Mouse (Mus musculus): Measurements from ENCODE around the gene Ppp1r36.
"Not testable (repeated sequence)": the region's sequence is repeated elsewhere in the genome, so short reads cannot be mapped to it uniquely, and the experiment has no call there.

- not testable (repeated sequence) for TF ChIP-seq CHD2 (IDR thresholded peaks at IDR 0.05; ENCODE audit: low read length); POLR2A (IDR thresholded peaks at IDR 0.05; ENCODE audit: low read depth, low read length); ZMIZ1 (IDR thresholded peaks at IDR 0.05; ENCODE audit: low read depth, low read length); CTCF (conservative IDR thresholded peaks at IDR 0.05 in 1 of 2, IDR thresholded peaks at IDR 0.05 in 1 of 2; ENCODE audit: low read depth in 2 of 2, low read length in 2 of 2); TCF12 (IDR thresholded peaks at IDR 0.05; ENCODE audit: low read depth, low read length); EP300 (IDR thresholded peaks at IDR 0.05; ENCODE audit: low read length); MAZ (IDR thresholded peaks at IDR 0.05; ENCODE audit: low read depth, low read length)
These were observed 41.1 kb downstream of the Ppp1r36 start for GRCm38 (mm10) chr12:76458445-76458844.

Data from CH12.LX (cell line).